Mouse (Mus musculus) inflammation-experienced regulatory T-cells (primary cell): ENCODE measurements around the gene Grxcr1. TPM values are rescaled to one million over a fixed set of nuclear protein-coding genes. Genes with fewer than 3 reads are reported as not detected.

Source experiments
- polyA plus RNA-seq, 2 experiments: library from polyadenylated mRNA; unstranded; fragments of 100-300 nt; shearing (Covaris generic); gene quantifications; one replicate each; pipeline ENCODE4 v1.2.1; 2017

Gene Grxcr1
- polyA plus RNA-seq: not detected

DNA sequence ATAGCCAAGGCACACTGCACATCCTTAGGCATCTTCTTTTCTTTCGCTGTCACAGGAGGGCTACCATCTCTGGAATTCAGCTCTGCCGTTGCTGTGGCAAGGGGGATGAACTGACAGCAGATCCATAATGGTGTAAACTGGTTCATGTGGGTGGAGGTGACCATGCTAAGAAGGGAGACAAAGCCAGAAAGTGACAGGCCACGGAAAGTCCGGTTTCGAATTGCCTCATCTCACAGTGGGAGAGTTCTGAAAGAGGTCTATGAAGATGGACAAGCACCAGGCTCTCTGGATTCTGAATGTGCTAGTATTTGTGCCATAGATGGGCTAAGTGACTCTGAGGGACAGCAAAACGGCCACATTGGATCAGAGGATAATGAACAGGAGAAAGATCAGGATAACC is at the start of gene Grxcr1:
Gene Grxcr1 (plus strand): TSS at position 92 of the 400 bp plus-strand sequence.

Other genes starting within 250 kb of the Grxcr1 start
- gene Atp8a1, start 184.4 kb upstream of the Grxcr1 start, polyA plus RNA-seq: 10 to 100 TPM; 35.9 to 45.7 TPM
- not detected for gene Gm5108, start 90.2 kb upstream of the Grxcr1 start, polyA plus RNA-seq
- not detected for gene Gm21905, start 85.4 kb upstream of the Grxcr1 start, polyA plus RNA-seq